Mouse (Mus musculus) right cerebral cortex, postnatal 25 days (tissue): Measurements from ENCODE around the gene A4galt.

Experiments
- DNase-seq: peaks from one replicate; pipeline ENCODE4 v3.0.0; 2022

The A4galt gene

GRCm38 (mm10) chr15:83265269-83265668, 13.7 kb upstream of the A4galt start:
- DNase-seq, result no peak

DNA sequence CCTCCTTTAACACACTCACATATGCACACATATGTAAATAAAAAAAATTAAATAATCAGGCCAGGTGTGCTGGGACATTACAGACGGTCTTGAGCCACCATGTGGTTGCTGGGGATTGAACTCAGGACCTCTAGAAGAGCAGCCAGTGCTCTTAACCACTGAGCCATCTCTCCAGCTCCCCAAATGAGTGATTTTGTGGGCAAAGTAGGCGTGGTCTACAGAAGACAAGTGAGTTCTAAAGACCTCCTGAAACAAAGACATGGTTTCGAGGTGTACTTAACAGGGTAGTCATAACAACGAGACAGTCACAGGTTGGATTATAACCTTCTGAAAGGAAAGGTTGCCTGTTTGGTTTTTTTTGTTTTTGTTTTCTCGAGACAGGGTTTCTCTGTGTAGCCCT, 11.8 kb upstream of the A4galt start:
- DNase-seq, result no peak

GRCm38 (mm10) chr15:83257906-83258305, 6.3 kb upstream of the A4galt start:
- no peak for DNase-seq

DNA sequence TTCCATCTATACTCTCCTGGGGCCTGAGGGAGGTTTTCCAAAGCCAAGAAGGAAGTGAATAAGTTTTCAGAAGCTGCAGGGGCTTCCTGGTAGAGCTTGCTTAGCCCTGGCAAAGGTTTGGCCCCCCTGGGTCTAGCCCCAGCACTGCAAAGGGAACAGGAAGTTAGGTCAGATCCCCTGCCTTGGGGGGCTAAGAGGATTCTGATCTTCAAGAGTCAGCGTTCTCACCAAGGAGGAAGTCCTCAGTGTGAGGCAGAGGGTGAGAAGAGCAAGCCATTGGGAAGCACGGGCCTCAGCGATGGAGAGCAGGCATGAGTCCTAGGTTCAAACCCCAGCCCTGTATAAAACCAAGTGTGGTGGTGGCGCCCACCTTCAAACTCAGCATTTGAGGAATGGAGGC, 4.9 kb upstream of the A4galt start:
- DNase-seq, result no peak

DNA sequence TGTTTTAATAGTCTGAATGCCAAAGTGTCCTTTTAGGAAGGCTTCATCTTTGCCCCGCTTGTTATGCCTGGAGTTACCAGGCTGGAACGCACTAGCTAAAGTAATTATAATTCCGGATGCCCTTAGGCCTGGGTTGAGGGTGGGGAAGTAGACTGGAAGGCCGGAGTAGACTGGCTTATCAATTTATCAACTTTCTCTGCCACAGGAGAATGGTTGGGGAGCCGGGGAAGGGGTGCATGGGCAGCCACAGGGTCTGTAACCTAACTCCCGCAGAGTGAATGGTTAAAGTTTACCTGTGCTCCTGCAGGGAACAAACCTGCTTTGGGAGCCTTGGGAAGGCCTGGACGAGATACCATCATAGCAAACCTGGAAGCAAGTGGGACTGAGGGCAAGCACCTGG, 4.4 kb upstream of the A4galt start:
- DNase-seq, result no peak

- DNase-seq, result no peak
These were observed 3.7 kb upstream of the A4galt start for GRCm38 (mm10) chr15:83255191-83255782.

DNA sequence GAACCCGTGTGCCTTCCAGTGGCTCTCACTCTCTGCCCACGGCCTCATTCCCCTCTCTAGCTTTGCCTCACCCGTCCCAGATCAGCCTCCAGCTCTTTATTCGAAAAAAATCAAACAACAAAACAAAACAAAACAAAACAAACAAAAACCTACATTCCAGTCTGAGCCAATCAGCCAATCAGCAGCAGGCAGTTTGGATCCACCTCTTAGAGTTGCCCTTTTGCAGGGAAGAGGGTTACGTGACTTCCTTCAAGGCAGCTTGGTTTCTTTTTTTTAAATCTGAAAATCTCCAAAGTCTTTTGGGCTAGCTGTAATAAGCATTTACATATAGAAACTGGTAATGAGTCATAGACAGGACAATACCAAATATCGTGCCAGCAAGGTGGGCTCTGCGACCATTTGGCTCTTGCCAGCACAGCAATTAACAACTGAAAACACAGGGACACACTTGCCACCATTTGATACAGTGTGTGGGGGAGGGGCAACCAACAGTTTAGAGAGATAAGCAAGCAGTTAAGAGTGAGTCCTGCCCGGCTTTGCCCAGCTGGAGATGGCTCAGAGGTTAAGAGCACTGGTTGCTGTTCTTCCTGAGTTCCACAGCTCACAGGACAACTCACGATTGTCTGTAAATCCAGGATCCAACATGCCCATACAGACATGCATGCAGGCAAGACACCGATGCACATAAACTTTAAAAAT, 2.9 kb upstream of the A4galt start:
- no peak for DNase-seq

DNA sequence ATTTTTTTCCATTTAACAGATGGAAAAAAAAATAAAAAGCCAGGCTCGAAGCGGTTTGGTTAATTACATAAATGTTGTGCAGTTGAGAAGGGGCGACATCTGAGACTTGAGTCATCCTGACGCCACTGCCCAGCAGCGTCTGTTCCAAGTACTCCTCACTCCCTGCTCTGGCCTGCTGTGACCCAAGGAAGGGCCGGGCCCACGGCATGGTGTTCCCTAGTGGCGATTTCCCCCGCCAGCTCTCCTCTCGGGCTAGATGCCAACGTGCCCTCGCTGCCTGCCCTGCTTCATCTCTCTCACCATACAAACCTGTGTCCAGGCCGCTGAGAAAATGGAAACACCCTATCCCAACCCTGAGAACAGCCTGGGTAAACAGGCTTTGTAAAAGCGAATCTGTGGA, 486 bp upstream of the A4galt start:
- no peak for DNase-seq

GRCm38 (mm10) chr15:83250651-83251175, 861 bp downstream of the A4galt start:
- DNase-seq, result no peak

DNA sequence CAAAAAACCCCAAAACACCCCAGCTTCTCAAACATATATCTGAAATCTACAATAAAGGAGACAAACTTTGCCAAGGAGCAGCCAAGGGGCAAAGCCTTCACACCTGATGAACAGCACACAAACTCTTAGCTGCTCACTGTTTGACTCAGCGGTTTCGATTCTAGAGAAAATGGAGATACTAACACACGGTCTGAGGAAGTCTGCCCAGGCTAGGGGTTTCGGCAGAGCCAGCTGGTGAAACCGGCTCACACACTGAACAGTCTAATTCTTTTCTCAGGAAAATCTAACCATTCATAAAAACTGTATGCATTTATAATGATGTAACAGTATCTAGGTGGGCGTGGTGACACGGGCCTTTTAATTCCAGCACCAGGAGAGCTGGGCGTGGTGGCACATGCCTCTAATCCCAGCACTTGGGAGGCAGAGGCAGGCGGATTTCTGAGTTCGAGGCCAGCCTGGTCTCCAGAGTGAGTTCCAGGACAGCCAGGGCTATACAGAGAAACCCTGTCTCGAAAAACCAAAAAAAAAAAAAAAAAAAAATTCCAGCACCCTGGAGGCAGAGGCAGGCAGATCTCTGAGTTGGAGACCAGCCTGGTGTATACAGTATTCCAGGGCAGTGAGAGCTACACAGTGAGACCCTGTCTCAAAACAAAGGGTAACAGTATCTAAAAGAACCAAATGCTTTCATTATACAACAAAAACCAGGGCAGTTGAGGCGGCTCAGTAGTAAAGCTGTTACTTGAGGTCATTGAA, 1.9 kb downstream of the A4galt start:
- no peak for DNase-seq

DNA sequence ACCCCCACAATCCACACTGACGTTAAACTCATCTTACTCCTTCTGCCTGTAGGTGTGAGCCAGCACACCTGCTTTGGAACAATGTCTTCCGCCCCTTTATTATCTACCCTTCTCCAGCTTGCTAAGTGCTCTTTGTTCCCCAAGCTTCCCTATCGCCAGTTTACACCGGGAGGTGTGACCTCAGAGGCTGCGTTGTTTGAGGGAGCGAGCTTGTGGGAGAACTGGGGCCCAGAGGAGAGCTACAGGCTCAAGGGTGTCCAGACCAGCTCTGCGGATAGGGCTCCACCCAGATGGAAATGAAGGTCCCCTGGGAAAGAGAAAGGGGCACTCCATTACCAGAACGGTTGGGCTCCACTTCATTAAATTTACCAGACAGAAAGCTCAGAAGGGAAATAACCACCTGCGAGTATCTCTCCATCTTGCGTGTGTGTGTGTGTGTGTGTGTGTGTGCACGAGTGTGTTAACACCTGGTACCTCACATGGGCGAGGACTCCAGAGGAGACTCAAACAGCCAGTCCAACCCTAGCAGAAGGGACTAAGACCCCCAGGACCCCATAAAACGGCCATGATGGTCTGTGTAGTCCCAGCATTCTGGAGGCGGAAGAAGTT, 3.2 kb downstream of the A4galt start:
- DNase-seq, result no peak

DNA sequence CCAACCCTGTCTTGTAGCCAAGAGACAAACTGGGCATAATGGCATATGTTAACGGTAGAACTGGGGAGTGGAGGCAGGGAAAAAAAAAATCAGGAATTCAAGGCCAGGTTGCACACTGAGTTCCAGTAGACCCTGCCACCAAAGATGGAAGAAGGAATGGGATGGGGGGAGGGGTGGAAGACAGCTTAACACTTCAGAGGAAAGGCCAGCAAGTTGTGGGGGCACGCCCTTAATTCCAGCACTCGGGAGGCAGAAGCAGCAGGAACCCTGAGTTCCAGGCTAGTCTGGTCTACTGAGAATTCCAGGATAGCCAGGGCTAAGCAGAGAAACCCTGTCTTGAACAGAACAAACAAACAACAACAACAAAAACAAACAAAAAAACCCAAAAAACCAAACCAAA, 7.2 kb downstream of the A4galt start:
- DNase-seq, result no peak

GRCm38 (mm10) chr15:83241961-83242680, 9.5 kb downstream of the A4galt start:
- DNase-seq, result no peak

DNA sequence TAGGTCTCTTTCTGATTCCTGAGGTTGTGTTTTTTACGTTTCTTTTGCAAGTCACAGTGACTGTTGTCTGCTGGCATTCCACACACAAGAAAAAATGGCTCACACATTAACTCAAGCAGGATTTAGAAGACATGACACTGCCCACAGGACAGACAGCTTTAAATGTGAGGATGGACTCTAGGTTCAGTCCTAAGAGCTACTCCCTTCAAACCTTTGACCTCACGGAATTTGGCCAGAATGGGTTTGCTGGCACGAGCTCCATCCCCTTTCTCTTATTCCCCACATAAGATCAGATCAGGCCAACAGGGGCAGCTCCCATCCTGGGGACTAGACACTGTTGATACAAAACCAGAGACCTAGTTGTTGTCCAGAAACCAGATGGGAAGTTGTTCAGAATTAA, 10.1 kb downstream of the A4galt start:
- no peak for DNase-seq

DNA sequence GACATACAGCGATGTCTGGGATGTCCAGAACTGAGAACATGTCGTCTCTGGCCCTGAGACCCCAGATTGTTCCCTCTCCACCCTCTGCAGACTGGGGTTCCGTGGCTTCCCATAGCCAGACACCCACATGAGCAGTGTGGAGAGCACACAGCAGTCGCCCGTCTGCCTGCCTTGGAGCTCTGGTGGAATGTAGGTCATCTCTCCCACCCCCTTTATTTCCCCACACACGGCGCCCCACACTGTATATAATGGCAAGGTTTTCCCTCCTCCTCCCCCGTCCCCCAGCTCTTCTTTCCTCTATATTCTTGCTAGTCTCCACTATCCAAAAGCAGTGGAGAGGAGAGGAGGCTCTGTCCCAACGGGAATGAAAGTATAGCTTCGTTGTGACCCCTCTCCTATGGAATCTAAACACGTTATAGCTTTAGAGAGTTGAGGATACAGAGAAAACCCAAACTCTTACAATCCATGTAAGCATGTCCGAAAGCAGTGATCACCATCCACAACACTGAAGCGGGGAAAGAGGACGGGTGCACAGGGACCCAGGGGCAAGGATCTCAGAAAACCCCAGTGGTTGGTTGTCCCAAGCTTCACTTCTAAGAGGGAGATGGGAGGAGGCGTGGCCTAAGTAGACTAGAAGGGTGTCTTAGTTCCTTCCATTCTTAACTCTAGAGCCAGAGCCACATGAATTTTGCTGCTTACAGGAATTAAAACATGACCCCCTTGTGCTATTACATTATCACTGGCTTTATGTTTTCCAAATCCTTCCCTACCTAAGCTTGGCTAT, 13.9 kb downstream of the A4galt start:
- no peak for DNase-seq

- DNase-seq, result no peak
These were observed 14.8 kb downstream of the A4galt start for GRCm38 (mm10) chr15:83236824-83237223.

DNA sequence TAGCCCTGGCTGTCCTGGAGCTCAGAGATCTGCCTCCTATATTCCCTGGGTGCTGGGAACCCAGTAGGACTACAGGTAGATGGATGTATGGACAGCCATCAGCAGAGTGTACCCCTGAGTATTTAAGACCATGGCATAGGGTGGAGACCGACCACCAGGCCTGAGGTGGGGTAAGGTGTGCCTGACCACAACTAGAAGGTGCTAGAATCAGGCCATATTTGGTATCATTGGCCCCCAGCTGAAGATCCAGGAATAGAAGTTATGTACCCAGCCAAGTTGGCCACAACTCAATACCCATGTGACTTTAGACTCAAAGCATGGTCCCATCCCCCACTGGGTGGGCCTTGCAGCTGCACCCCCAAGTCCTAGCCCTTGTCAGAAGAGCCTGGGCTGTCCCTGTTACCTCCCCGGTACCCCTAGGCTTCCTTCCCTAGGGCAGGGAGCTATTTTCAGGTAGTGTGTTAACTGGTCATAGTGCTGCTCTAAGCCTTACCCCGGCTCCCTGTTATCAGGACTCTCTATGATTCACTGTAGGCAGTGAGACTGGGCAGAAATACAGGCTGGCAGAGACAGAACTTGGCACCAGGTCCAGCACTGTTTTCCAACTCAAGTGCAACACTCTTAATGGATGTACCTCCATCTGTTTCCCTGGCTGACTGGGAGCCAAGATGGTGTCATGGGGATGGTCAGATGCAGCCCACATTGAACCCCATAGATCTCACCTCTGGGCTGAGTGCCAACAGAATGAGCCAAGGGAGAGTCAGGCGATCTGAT, 18.2 kb downstream of the A4galt start:
- peak; percentile 23 for DNase-seq

DNA sequence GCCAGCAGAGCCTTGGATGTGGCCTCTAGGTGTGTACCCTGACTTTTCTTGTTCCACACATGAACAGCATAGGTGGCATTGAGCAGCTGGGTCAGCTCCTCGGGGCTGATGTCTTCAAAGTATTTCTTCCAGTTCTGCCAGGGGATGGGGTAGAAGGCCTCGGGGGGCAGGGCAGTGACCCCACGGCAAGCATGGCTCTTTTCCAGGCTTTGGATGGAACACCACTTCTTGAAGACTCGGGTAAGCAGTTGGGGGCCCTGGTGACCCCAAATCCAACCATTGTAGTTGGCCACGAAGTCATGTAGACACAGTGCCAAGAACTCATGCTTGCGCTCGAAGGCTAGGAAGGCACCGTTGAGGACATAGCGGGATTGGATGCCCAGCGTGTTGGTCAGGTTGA, 24.0 kb downstream of the A4galt start:
- DNase-seq, result no peak

- DNase-seq, result no peak
These were observed 24.7 kb downstream of the A4galt start for GRCm38 (mm10) chr15:83226871-83227270.

- no peak for DNase-seq
These were observed 25.3 kb downstream of the A4galt start for GRCm38 (mm10) chr15:83226066-83226834.
